Mouse (Mus musculus) thymus, adult 2 months (tissue): ENCODE data around the gene Fbxl8. TPM values are rescaled to one million over a fixed set of nuclear protein-coding genes. Genes with fewer than 3 reads are reported as not detected.
A peak's percentile ranks its signal among the peaks of the same experiment; 100 is the strongest.

Source experiments
- DNase-seq: peaks from one replicate; pipeline ENCODE4 v3.0.0; 2021
- H3K27ac ChIP-seq: fragments of 200-500 bp; 2 replicates; pipeline ENCODE4 v1.5.1; 2012; ENCODE audit warnings: low read length, control low read depth; ENCODE audit not compliant: control insufficient read depth, insufficient read depth
- H3K27me3 ChIP-seq: fragments of 200-500 bp; 2 replicates; pipeline ENCODE4 v1.6.1; 2012; ENCODE audit warnings: mild to moderate bottlenecking, low read length, moderate library complexity, mixed read lengths; ENCODE audit not compliant: control insufficient read depth, insufficient read depth
- H3K36me3 ChIP-seq: fragments of 200-500 bp; 2 replicates; pipeline ENCODE4 v1.6.1; 2012; ENCODE audit warnings: mild to moderate bottlenecking, low read length, moderate library complexity; ENCODE audit not compliant: control insufficient read depth, insufficient read depth
- H3K4me1 ChIP-seq: fragments of 200-500 bp; replicated peaks from 2 replicates; pipeline ENCODE4 v1.6.1; 2012; ENCODE audit warnings: low read length; ENCODE audit not compliant: control insufficient read depth, insufficient read depth
- H3K4me3 ChIP-seq: fragments of 200-500 bp; 2 replicates; pipeline ENCODE4 v1.5.1; 2012; ENCODE audit warnings: mild to moderate bottlenecking, low read length, control low read depth, moderate library complexity; ENCODE audit not compliant: control insufficient read depth, insufficient read depth
- CTCF ChIP-seq: fragments of 200-500 bp; IDR thresholded peaks from 2 replicates; pipeline ENCODE4 v1.5.1; 2012; ENCODE audit warnings: mild to moderate bottlenecking, control low read depth, low read length, moderate library complexity, borderline replicate concordance; ENCODE audit not compliant: control insufficient read depth, poor library complexity, insufficient read depth; ENCODE audit errors: extremely low read depth
- POLR2A ChIP-seq: fragments of 200-500 bp; IDR thresholded peaks from 2 replicates; pipeline ENCODE4 v1.6.1; 2012; ENCODE audit warnings: mild to moderate bottlenecking, low read length, control low read depth, moderate library complexity; ENCODE audit not compliant: control insufficient read depth, poor library complexity, insufficient read depth; ENCODE audit errors: extremely low read depth
- WGBS: fragments of 180-500 bp; shearing (Covaris S2); methylation state at CpG from one replicate; pipeline ENCODE4 v1.1.7; 2018; 5-methylcytosine and 5-hydroxymethylcytosine counted together
- polyA plus RNA-seq: library from polyadenylated mRNA; depleted of rRNA; stranded (reverse); fragments of >200 nt; gene quantifications from 2 replicates; pipeline ENCODE4 v1.2.3, GENCODE M21; 2012

The Fbxl8 gene
- polyA plus RNA-seq, 1 experiment, result 27.8 TPM

GRCm38 (mm10) chr8:105299962-105300361 is 35.5 kb downstream of the Fbxl8 start:
- H3K4me3 ChIP-seq, result no peak overlapping the region
- DNase-seq, result no peak
- H3K4me1 ChIP-seq, result peaks cover 49% of the 10 kb centered on the region
- WGBS, result 99% methylated on average over 8 of the region's 8 CpGs
- H3K27ac ChIP-seq, result no peak overlapping the region
- peaks cover 41% of the 10 kb centered on the region for H3K36me3 ChIP-seq
- H3K27me3 ChIP-seq, result no peaks in the 10 kb centered on the region
- TF ChIP-seq CTCF (no peak), POLR2A (no peak)

- TF ChIP-seq CTCF (no peak), POLR2A (no peak)
- Histone ChIP-seq H3K27ac (no peak overlapping the region), H3K4me1 (peaks cover 57% of the 10 kb centered on the region), H3K36me3 (peaks cover 41% of the 10 kb centered on the region), H3K27me3 (no peaks in the 10 kb centered on the region), H3K4me3 (no peak overlapping the region)
- DNase-seq, result no peak
- WGBS, result 73% methylated on average over 8 of the region's 8 CpGs
Observed at GRCm38 (mm10) chr8:105303396-105303795, 38.9 kb downstream of the Fbxl8 start.

GRCm38 (mm10) chr8:105303874-105304273 is 39.4 kb downstream of the Fbxl8 start:
- no peak for DNase-seq
- no peak overlapping the region for H3K4me3 ChIP-seq
- H3K27me3 ChIP-seq, result no peaks in the 10 kb centered on the region
- H3K27ac ChIP-seq, result peak overlapping the region; percentile 42
- WGBS, result 74% methylated on average over 9 of the region's 9 CpGs
- TF ChIP-seq CTCF, result no peak
- no peak for TF ChIP-seq POLR2A
- peaks cover 52% of the 10 kb centered on the region for H3K4me1 ChIP-seq
- H3K36me3 ChIP-seq, result peaks cover 41% of the 10 kb centered on the region

GRCm38 (mm10) chr8:105304325-105305210 is 40.1 kb downstream of the Fbxl8 start:
- DNase-seq, result no peak
- H3K4me1 ChIP-seq, result peaks cover 51% of the 10 kb centered on the region
- H3K27me3 ChIP-seq, result no peaks in the 10 kb centered on the region
- no peak overlapping the region for H3K4me3 ChIP-seq
- 29% methylated on average over 9 of the region's 9 CpGs for WGBS
- TF ChIP-seq POLR2A (no peak), CTCF (no peak)
- peak overlapping the region; percentile 42 for H3K27ac ChIP-seq
- peaks cover 39% of the 10 kb centered on the region for H3K36me3 ChIP-seq

GRCm38 (mm10) chr8:105305211-105306145 is 41.0 kb downstream of the Fbxl8 start, which contains the start of gene Elmo3:
Elmo3 (plus strand) TSS chr8:105305601.
- peaks cover 45% of the 10 kb centered on the region for H3K4me1 ChIP-seq
- 23% methylated on average over 28 of the region's 30 CpGs for WGBS
- peak; percentile 63 for DNase-seq
- no peak for TF ChIP-seq POLR2A
- no peak for TF ChIP-seq CTCF
- H3K36me3 ChIP-seq, result peaks cover 30% of the 10 kb centered on the region
- H3K27me3 ChIP-seq, result no peaks in the 10 kb centered on the region
- peak within 1 kb of the TSS; percentile 53; the same call in 1 of the 2 replicates for H3K27ac ChIP-seq
- peak within 1 kb of the TSS; percentile 34 for H3K4me3 ChIP-seq

- Histone ChIP-seq H3K27ac (peak overlapping the region; percentile 53; the same call in 1 of the 2 replicates), H3K36me3 (peaks cover 26% of the 10 kb centered on the region), H3K4me1 (peaks cover 45% of the 10 kb centered on the region), H3K4me3 (no peak overlapping the region), H3K27me3 (no peaks in the 10 kb centered on the region)
- WGBS, result 52% methylated on average over 5 of the region's 5 CpGs
- DNase-seq, result no peak
- TF ChIP-seq CTCF, result no peak
- TF ChIP-seq POLR2A, result no peak
Observed at GRCm38 (mm10) chr8:105306146-105306691, 41.8 kb downstream of the Fbxl8 start.
